Mouse (Mus musculus): ENCODE results near the gene Lefty2.
"Not testable (repeated sequence)": the region's sequence is repeated elsewhere in the genome, so short reads cannot be mapped to it uniquely, and the experiment has no call there.

Gene Lefty2

GRCm38 (mm10) chr1:180894088-180894987 is 1.4 kb downstream of the Lefty2 start:
- not testable (repeated sequence) for DNase-seq (ENCODE audit: low read depth, low spot score)

DNA sequence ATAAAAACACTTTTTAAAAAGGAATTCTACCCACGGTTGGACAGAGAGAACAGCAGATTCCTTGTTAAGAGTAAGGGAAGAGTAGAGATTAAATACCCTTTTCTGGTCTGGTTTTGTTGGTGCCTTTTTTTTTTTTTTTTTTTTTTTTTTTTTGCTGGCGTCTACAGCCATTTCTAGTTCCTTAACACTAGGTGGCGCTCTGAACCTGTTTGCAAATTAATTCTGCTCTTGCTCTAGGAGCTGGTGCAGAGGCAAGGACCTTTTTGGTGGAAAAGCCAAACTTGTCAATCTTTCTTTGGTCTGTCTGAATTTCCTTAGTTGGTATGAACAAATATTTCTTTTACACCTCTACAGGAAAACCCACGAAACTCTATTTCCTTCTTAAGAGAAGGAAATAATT is 8.2 kb downstream of the Lefty2 start:
- peak; percentile 77 for DNase-seq (ENCODE audit: low read depth, low spot score)

- DNase-seq (ENCODE audit: low read depth, low spot score), result no peak
These were observed 10.0 kb downstream of the Lefty2 start for GRCm38 (mm10) chr1:180902915-180903314.

DNA sequence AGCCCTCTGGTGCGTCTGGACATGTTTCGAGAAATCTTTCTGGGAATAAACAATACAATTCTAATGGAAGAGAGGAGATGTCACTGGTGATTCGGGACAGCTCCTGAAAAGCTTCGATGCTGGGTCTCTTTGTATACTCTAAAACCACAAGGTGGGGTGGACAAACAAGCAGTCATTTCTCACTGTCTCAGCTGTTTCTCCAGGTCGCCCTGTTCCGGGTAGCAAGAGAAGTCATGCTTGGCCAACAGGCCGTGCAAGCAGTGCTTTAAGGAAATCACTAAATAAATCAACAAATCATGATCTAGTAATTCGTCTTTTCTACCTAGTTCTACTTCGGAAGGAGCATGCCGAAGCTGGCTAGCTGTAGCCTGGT is 10.7 kb downstream of the Lefty2 start:
- DNase-seq (ENCODE audit: low read depth, low spot score), result no peak

DNA sequence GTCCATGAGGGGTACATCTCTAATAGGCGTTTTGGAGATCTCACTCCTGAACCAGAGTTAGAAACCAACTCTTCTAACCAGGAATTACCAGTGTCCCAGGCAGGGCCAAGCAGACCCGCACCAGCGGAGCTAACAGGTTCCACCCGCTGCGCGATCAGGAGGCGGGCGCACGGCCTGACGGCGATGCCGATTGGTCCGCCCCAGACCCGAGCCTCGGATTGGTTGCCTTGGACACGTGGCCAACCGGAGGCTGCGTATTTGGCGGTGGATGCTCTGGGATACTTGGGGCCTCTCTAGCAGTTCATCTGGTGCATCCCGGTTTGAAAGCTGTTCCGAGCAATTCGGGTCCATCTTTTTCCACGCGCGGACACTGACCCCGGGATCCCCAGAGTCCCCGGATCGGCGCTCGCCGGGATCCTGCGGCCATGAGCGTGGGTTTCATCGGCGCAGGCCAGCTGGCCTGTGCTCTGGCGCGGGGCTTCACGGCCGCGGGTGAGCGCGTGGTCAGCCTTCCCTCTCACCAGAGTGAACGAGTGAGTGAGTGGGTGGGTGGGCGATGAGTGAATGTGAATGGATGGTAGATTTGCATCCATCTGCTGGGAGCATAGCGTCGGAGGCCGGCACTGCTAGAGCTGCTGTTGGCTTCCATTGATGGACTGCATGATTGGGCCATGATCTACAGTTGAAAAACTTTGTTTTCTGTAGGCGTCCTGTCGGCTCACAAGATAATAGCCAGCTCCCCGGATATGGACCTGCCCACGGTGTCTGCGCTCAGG is 11.3 kb downstream of the Lefty2 start, which contains the start of gene Pycr2:
Pycr2 (plus strand) TSS at position 255 of the 776 bp plus-strand sequence.
- DNase-seq (ENCODE audit: low read depth, low spot score), result peak; percentile 94

GRCm38 (mm10) chr1:180904815-180905080 is 11.8 kb downstream of the Lefty2 start:
- DNase-seq (ENCODE audit: low read depth, low spot score), result no peak

DNA sequence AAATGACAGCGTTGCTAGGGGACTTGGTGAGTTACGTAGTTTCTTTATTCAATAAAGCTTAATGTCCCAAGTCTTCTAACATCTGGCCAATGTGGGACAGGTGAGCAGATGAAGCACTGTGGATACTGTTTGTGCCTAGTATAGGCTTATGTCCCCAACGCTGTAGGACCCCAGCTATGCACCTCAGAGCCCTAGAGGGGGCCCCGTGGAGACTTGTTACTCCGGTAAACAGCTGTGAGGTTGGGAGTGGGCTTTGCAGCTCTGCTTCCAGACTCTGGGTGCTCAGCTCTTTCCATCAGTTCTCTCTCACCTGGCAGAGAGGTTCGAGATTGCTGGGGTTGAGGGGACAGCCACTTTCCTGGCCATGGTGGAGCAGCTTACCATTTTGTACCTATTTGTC is 12.4 kb downstream of the Lefty2 start:
- no peak for DNase-seq (ENCODE audit: low read depth, low spot score)

GRCm38 (mm10) chr1:180905876-180906275 is 13.0 kb downstream of the Lefty2 start:
- DNase-seq (ENCODE audit: low read depth, low spot score), result no peak

DNA sequence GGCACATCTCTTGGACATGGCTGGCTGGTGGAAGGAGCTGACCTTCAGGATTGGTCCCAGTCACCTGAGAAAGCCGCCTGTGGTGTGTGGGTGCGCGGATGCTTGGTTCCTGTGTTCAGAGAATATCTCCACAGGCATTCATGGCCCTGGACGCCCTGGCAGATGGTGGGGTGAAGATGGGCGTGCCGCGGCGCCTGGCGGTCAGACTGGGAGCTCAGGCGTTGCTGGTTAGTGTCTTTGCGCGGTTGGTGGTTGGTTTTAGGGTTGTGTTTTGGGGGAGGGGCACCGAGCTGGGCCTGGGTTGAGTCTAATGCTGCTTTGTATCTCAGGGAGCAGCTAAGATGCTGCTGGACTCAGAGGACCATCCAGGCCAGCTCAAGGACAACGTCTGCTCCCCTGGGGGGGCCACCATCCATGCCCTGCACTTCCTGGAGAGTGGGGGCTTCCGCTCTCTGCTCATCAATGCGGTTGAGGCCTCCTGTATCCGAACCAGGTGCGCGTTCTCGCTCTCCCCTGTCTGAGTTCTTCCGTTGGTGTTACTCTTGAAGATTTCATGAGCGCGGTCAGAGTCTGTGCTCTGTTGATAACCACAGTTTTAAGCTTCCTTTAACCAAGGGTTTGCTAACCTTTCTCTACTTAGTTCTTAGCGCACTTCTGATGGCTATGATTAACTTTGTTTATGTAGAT is 13.7 kb downstream of the Lefty2 start:
- peak; percentile 42 for DNase-seq (ENCODE audit: low read depth, low spot score)

GRCm38 (mm10) chr1:180911138-180911537 is 18.2 kb downstream of the Lefty2 start:
- no peak for DNase-seq (ENCODE audit: low read depth, low spot score)

DNA sequence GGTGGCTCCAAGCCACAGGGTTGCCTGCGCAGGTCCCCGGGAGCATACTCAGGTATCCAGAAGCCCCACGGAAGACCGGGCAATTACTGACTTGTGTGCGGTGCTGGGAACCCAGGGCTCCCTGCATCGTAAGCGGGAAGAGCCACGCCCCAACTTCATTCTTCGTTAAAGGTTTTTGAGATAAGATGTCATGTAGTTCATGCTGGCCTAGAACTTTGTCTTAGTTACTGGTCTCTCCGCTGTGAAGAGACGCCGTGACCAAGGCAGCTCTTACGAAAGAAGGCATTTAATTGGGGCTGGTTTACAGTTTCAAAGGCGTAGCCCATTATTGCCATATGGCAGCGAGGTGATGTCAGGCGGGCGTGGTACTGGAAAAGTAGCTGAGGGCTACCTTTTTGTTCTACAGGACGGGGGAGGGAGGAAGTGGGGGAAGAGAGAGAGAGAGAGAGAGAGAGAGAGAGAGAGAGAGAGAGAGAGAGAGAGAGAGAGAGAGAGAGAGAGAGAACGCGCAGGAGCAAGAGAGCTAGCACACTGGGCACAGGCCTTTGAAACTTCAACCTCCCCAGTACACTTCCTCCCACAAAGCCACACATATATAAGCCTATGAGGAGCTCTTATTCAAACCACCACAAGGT is 18.9 kb downstream of the Lefty2 start:
- peak; percentile 84 for DNase-seq (ENCODE audit: low read depth, low spot score)

DNA sequence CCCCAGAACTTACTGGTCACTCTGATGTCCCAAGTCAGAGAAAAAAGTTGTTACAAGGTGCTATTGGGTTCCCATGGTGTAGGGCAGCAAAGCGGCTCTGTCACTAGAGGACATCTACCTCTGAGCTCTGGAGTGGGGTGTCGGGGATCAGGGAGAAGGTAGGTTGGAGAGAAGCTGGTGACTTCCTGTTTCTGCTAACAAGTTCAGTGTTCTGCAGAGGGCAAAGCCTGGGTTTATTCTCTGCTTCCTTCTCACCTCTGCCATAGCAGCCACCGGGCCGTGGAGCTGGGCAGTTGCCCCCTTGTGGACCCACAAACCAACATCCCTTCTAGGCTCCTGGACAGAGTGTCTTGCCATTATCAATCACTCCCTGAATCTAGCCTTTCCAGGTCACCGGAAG is 19.9 kb downstream of the Lefty2 start:
- DNase-seq (ENCODE audit: low read depth, low spot score), result peak; percentile 23

DNA sequence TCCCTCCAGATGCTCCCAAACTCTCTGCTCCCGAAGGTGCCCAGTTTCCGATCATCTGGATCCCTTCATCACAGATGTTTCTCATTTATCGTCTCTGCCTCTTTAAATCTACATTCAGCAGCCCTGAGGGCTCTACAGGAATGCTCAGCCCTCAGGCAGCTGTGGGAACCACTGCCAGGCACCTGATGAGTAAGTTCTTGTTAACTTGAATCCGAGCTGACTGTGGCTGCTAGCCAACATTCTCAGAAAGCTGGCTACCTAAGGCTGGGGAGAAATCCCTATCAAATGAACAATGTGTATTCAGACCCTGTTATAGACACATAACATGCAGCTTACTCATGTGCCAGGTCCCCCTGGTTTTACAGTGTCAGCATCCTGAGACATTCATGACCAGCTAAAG is 20.9 kb downstream of the Lefty2 start:
- no peak for DNase-seq (ENCODE audit: low read depth, low spot score)

DNA sequence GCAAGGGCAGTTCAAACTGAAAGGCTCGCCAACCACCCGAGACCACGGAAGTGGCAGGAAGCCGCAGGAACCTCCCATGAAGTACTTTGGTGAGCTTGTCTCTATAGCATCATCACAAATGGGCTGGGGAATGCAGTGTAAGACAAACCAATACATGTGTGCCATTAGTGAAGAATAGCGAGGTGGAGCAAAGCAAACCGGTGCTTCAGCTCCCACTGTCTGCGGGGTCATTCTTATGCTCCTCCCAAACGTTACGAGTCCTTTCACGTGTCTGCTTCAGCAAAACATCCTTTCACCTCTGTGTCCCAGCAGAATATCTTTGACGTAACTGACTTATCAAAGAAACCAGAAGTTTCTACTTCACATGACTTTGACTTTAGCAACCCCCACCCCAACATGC is 23.5 kb downstream of the Lefty2 start:
- peak; percentile 77 for DNase-seq (ENCODE audit: low read depth, low spot score)

- no peak for DNase-seq (ENCODE audit: low read depth, low spot score)
These were observed 24.1 kb downstream of the Lefty2 start for GRCm38 (mm10) chr1:180917053-180917452.

GRCm38 (mm10) chr1:180919686-180920085 is 26.8 kb downstream of the Lefty2 start:
- no peak for DNase-seq (ENCODE audit: low read depth, low spot score)

DNA sequence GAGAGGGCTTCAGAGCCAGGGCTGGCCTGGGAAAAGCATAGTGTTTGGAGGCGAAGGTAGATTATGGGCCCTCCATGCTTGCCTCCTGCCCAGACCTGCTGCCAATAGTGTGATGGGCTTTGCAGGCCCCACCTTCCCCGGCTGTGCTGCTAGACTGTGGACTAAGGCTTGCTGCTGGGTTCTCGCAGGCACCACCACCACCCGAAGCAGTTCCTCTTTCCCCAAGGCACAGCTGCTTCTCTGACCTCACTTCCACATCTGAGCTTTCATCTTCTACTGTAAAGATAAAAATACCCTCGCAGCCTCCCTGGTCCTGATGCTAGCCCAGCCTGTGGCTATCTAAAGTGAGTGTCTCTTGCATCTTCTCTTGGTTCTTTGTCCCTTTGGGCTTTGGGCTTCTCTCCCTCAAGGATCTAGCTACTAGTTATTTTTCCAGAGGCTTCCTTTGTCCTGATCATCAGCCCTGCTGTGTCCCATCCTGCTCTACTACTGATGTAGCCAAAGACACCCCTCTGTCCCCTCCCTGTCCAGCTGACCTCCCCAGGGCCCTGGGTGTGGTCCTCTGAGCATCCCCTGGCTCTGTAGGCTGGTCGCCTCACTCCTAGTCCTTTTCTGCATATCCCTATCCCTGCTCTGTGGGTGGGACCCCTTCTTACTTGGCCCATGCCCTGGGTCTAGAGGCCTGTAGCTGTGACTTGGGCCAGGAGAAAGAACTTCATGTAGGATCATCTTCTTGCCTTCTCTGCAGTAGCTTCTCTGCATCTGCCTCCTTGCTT is 29.6 kb downstream of the Lefty2 start:
- no peak for DNase-seq (ENCODE audit: low read depth, low spot score)

- no peak for DNase-seq (ENCODE audit: low read depth, low spot score)
These were observed 31.8 kb downstream of the Lefty2 start for GRCm38 (mm10) chr1:180924737-180925136.

DNA sequence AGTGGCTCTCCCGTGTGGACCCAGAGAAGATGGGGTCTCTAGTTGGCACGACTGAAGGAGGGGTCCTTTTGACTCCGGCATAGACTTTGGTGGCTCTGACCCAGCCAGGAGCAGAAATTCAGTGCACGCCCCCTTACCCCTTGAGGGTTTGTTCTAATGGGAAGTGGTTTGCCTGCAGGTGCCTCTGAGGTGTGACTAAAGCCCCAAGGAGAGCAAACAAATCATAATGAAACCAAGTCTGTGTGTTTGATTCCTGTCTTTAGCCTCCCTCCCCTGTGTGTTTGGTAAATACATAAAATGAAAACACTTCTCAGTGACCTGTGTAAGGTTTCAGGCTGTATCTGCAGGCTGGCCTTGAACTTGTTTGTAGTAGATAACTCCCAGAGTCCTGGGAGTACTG is 33.4 kb downstream of the Lefty2 start:
- DNase-seq (ENCODE audit: low read depth, low spot score), result peak; percentile 58

DNA sequence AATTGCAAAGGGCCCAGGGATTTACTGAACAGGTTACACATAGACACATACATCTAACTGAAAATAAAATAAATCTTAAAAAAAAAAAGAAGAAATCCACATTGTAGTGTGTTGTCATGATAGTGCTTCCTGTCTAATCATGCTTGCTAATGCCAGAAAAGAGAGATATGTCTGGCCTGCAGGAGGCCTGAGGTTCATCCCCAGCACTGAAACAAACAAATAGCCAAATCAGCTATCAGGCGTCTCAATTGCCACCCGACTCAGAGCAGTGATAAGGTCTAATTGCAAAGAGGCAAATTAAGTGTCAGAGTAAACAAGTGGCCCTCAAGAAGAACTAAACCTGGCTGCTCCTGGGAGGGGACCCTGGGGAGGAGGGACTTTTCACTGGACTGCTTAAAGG is 36.7 kb downstream of the Lefty2 start:
- DNase-seq (ENCODE audit: low read depth, low spot score), result no peak

- no peak for DNase-seq (ENCODE audit: low read depth, low spot score)
These were observed 38.2 kb downstream of the Lefty2 start for GRCm38 (mm10) chr1:180931106-180931505.

Measured in CD4-positive helper T cell, adult 2 months (primary cell).